Mouse (Mus musculus): Measurements from ENCODE around the gene Ap2b1. TPM values are rescaled to one million over a fixed set of nuclear protein-coding genes. Genes with fewer than 3 reads are reported as not detected.

Ap2b1 gene
- 80.6 TPM for total RNA-seq (2023)

DNA sequence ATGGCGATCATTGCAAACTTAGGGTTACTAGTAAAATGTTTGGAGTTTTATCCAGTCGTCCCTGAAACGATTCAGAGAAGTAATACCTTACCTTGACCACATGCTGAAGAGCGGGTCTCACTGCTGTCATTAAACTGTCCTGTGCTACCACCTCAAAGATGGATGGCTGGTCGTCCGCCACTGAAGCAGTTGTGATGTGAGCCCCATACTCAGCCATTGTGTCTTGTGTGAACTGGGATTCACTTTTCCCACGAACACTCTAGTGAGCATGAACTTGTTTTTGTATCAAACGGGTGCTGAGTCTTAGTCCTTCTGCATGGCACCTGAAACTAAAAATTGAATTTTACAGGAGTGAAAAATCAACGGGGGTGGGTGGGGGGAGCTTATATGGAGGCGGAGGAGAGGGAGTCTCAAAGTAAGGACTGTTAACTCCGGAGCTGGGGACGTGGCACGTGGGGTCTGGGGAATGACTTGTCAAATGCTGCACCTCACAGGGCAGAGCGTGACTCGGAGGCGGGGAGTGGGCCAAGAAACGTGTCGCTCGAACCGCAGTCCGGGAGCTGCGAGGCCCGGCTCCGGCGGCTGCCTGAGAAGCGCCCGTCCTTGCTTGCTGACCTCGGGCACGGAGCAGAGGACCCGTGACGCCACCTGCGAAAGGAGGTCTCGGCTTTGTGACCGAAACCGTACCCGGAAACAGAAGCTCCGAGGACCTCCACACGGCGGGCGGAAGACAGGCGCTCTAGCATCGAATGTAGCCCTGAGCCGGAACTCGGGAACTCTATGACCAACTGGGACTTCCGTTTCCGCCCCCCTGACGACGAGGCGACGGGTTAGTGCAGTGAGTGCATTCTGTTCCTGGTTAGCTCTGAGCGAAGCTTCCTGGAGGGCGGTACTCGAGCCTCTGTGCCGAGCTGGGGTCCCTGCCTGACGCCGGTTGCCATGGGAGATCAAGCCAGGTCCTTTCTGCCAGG, at the start of gene Ap2b1:
Gene Ap2b1 (plus strand): TSS at position 800 of the 971 bp plus-strand sequence.

DNA sequence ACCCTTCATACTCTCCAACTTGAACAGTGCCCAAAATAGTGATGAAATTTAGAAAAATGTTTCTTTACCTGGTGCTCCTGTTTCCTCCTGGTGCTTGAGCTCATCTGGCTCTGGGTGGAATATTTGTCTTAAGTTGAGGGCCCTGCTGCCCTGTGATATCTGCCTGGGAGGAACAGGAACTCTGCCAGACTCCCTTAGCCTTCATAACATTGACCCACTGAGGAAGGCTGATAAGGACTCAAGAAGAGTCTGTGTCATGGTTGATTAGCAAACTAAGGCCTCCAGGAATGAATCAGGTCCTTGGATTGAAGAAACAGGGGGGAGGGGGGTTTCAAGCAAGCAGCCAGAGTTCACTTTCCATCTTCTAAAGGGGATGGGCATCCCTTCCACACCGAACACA, 12.3 kb upstream of the Ap2b1 start, which contains the start of gene Slfn14:
Gene Slfn14 (minus strand): TSS at position 161 of the 400 bp plus-strand sequence.

GRCm38 (mm10) chr11:83302526-83303251, 3.9 kb downstream of the Ap2b1 start, which contains the start of gene Pex12:
Pex12 (minus strand) TSS chr11:83302586.

GRCm38 (mm10) chr11:83409087-83409754, 110.4 kb downstream of the Ap2b1 start, which contains the start of gene Rasl10b:
Rasl10b (plus strand) TSS chr11:83409137.

GRCm38 (mm10) chr11:83429355-83429754, 130.5 kb downstream of the Ap2b1 start, which contains the start of gene Gas2l2:
Gas2l2 (minus strand) TSS chr11:83429455.

DNA sequence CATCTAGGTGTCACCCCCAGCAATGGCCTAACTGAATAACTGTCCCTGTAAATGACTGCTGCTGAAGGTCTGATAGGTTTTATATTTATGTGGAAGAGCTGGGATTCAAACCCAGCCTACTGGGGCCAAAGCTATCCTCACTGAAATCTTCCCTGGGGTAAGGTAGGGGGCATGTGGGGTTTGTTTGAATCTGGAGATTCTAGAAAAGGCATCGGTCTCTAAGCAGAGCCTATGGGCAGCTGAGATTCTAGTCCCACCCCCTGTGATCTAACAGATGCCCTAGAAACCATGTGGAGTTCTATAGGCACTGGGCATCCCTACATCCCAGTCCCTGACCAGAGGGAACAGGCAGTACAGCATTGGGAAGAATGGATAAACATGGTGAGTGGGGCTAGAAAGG, 138.6 kb downstream of the Ap2b1 start, which contains the start of gene 1700020L24Rik:
Gene 1700020L24Rik (plus strand): TSS at position 301 of the 400 bp plus-strand sequence.

Other genes starting within 250 kb of the Ap2b1 start
- gene Slfn2, start 233.9 kb upstream of the Ap2b1 start, total RNA-seq (2023): 173 TPM
- gene Slfn1, start 182.2 kb upstream of the Ap2b1 start, total RNA-seq (2023): 113 TPM
- 1.3 TPM for gene Slfn4, start 123.8 kb upstream of the Ap2b1 start, total RNA-seq (2023)
- gene Slfn3, start 107.7 kb upstream of the Ap2b1 start, total RNA-seq (2023): 4.8 TPM
- gene Slfn14, start 12.3 kb upstream of the Ap2b1 start, total RNA-seq (2023): 0.64 TPM
- gene Pex12, start 3.6 kb downstream of the Ap2b1 start, total RNA-seq (2023): 14.5 TPM
- gene Rasl10b, start 110.1 kb downstream of the Ap2b1 start, total RNA-seq (2023): 0.35 TPM
- not detected for gene Gas2l2, start 130.4 kb downstream of the Ap2b1 start, total RNA-seq (2023)
- gene 1700020L24Rik, start 138.7 kb downstream of the Ap2b1 start, total RNA-seq (2023): not detected
- gene Mmp28, start 164.0 kb downstream of the Ap2b1 start, total RNA-seq (2023): not detected
- 141 TPM for gene Taf15, start 174.1 kb downstream of the Ap2b1 start, total RNA-seq (2023)
- gene Heatr9, start 223.2 kb downstream of the Ap2b1 start, total RNA-seq (2023): not detected
- 52.5 TPM for gene Ccl5, start 231.5 kb downstream of the Ap2b1 start, total RNA-seq (2023)